ENCODE assay signal across 8 mouse cellular contexts in genomic region chr11:97437745-97438144, GRCm38 (mm10). TPM values are rescaled to one million over a fixed set of nuclear protein-coding genes. Genes with fewer than 3 reads are reported as not detected.
DNase-seq lines count a peak whose midpoint lies in the region; ATAC-seq lines count a peak whose summit lies in the region.

No protein-coding gene starts in this region.

- H3K4me1 ChIP-seq in hindbrain, embryonic 16.5 days (ENCODE audit: control insufficient read depth, insufficient read depth, low read depth, low read length), result peaks cover 30% of the 10 kb centered on the region
- peaks cover 77% of the 10 kb centered on the region for H3K4me1 ChIP-seq in liver, embryonic 11.5 days (replicated peaks; ENCODE audit: control insufficient read depth, insufficient read depth, low read length)

- no peaks in the 10 kb centered on the region for H3K9me3 ChIP-seq in hindbrain, embryonic 16.5 days (ENCODE audit: control insufficient read depth, low read length)
- no peaks in the 10 kb centered on the region for H3K9me3 ChIP-seq in liver, embryonic 11.5 days (ENCODE audit: control insufficient read depth, low read length)

- H3K9ac ChIP-seq in hindbrain, embryonic 16.5 days (ENCODE audit: low read depth, low read length), result no peak overlapping the region
- H3K9ac ChIP-seq in liver, embryonic 11.5 days (ENCODE audit: low read depth, low read length), result no peak overlapping the region

- 7% methylated on average over 5 of the region's 5 CpGs for WGBS in hindbrain, embryonic 16.5 days
- WGBS in liver, embryonic 11.5 days, result 27% methylated on average over 5 of the region's 5 CpGs

- H3K36me3 ChIP-seq in hindbrain, embryonic 16.5 days (ENCODE audit: control insufficient read depth, insufficient read depth, low read length), result no peaks in the 10 kb centered on the region
- H3K36me3 ChIP-seq in liver, embryonic 11.5 days (ENCODE audit: control insufficient read depth, insufficient read depth, low read length), result no peaks in the 10 kb centered on the region

- no peak for ATAC-seq in hindbrain, embryonic 16.5 days
- ATAC-seq in liver, embryonic 11.5 days (replicated peaks; ENCODE audit: low FRiP score), result no peak

- H3K27ac ChIP-seq in hindbrain, embryonic 16.5 days (ENCODE audit: low read depth, low read length), result 0 out of 2 replicates have a peak overlapping the region, but pooled peaks have one; percentile 48
- peak overlapping the region; percentile 98; the same call in 1 of the 2 replicates for H3K27ac ChIP-seq in liver, embryonic 11.5 days (ENCODE audit: low read depth, low read length)

- DNase-seq in 3134 (ENCODE audit: extremely low read depth, insufficient read length, low spot score) (peak; percentile 50), NIH3T3 (ENCODE audit: low read depth) (peak; percentile 88)
- peak; percentile 64 for DNase-seq in gastrocnemius, adult 18-20 months (ENCODE audit: low spot score)
- no peak for DNase-seq in liver, embryonic 11.5 days (ENCODE audit: low spot score)
- peak; percentile 78 for DNase-seq in right cerebral cortex, postnatal 14 days
- DNase-seq in thymus, postnatal 4 days, result no peak
- DNase-seq in left cerebral cortex, adult 9 months (ENCODE audit: low spot score in 2 of 2), result no peak

- no peak overlapping the region for H3K4me3 ChIP-seq in hindbrain, embryonic 16.5 days (ENCODE audit: low read length)
- H3K4me3 ChIP-seq in liver, embryonic 11.5 days (ENCODE audit: low read depth, low read length), result no peak overlapping the region

- peaks cover 11% of the 10 kb centered on the region for H3K27me3 ChIP-seq in hindbrain, embryonic 16.5 days (replicated peaks; ENCODE audit: control insufficient read depth, insufficient read depth, low read length)
- no peaks in the 10 kb centered on the region for H3K27me3 ChIP-seq in liver, embryonic 11.5 days (replicated peaks; ENCODE audit: control insufficient read depth, insufficient read depth, low read length)

- H3K4me2 ChIP-seq in hindbrain, embryonic 16.5 days (ENCODE audit: low read length), result no peak overlapping the region
- peak overlapping the region; percentile 30; the same call in 1 of the 2 replicates for H3K4me2 ChIP-seq in liver, embryonic 11.5 days

RNA-seq across cellular contexts. Expression of gene Arhgap23, which starts 22.4 kb away (rescaled TPM):
- total RNA-seq in gastrocnemius, adult 18-20 months (2021), result 1 to 10 TPM; 4.8 to 7.5 TPM
- 8.5 and 9.4 TPM in 2 replicates for polyA plus RNA-seq in hindbrain, embryonic 16.5 days (2015; fragmentation: Nextera tagmentation; extraction: Ambion mirVana)
- 9.3 and 10.9 TPM in 2 replicates for polyA plus RNA-seq in liver, embryonic 11.5 days (2014; fragmentation: Nextera tagmentation; extraction: Ambion mirVana)

Comparison
In these comparisons a context has a peak if more than half of its experiments do, and no peak if none do; other contexts are left out.
1. DNase-seq: peak in 3134 (single experiment), NIH3T3 (single experiment), gastrocnemius, adult 18-20 months (single experiment) and right cerebral cortex, postnatal 14 days (single experiment); none in liver, embryonic 11.5 days (single experiment), thymus, postnatal 4 days (single experiment) and left cerebral cortex, adult 9 months (0 of 2).